Mouse (Mus musculus): Measurements from ENCODE around the gene Naa15.

The Naa15 gene

GRCm38 (mm10) chr3:51517878-51518762 lies 103.2 kb downstream of the Naa15 start:
- DNase-seq = no peak

GRCm38 (mm10) chr3:51518763-51519121 lies 103.8 kb downstream of the Naa15 start:
- DNase-seq = no peak

- DNase-seq = no peak
Measured at GRCm38 (mm10) chr3:51521262-51521661, 106.3 kb downstream of the Naa15 start.

GRCm38 (mm10) chr3:51525186-51525785 lies 110.3 kb downstream of the Naa15 start:
- DNase-seq = peak; percentile 71

Data from cerebellum, adult 9-11 months (tissue).